Mouse (Mus musculus): ENCODE results near the gene Pak6. TPM values are rescaled to one million over a fixed set of nuclear protein-coding genes. Genes with fewer than 3 reads are reported as not detected.

The Pak6 gene
- polyA plus RNA-seq, 1 experiment from 2014 or later: 0.15 TPM

DNA sequence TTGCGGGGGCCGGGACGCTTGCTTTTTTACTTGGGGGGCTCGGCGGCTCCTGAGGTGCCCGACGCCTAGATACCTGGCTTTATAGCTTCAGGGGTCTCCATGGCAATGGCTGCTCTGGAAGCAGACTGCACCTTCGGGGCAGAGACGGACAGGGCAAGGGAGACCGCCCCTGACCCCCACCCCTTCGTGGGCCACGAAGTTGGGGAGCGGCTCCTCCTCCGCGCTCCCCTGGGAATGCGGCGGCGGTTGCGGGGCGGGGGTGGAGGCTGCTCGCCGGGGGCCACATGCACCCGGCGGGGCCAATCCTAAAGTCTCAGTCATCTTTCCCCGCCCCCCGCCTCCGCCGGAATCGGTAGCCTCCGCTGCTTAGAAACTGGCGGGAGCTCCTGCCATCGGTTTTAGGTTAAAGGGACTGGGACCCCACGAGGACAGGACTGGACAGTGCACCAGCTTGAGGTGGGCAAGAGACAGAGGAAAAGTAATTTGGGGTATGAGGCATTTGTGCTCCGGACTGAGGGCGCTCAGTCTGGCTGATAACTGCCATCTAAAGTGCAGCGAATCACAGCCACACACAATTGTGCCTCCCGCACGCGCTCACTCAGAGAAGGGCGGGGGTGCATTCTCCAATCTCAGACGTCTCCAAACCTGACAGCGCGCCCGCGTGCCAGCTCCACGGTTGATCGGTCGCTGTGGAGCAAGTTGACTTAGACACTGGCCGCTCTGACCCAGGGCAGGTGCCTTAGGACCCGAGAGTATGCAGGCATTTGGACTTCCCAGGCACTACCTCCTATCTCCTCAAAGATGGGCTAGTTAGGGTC is 41.0 kb downstream of the Pak6 start, which contains the start of gene Ankrd63:
Ankrd63 (minus strand) TSS at position 51 of the 818 bp plus-strand sequence.
- 2% methylated on average over 49 of the region's 50 CpGs for WGBS (ENCODE audit: insufficient replicate concordance)
- peak within 1 kb of the TSS; percentile 82 for H3K4me2 ChIP-seq (ENCODE audit: low read depth, low read length)
- no peak within 1 kb of the TSS for H3K27ac ChIP-seq (ENCODE audit: low read depth)
- H3K4me1 ChIP-seq (ENCODE audit: insufficient read depth): peaks cover 28% of the 10 kb centered on the region
- H3K27me3 ChIP-seq (ENCODE audit: insufficient read depth, low read length): peaks cover 90% of the 10 kb centered on the region
- TF ChIP-seq EP300 (IDR thresholded peaks at IDR 0.05; ENCODE audit: low read depth): no peak
- no peak for TF ChIP-seq CTCF (IDR thresholded peaks at IDR 0.05; ENCODE audit: low read depth)
- no peak within 1 kb of the TSS; the same call in 1 of the 2 replicates for H3K9ac ChIP-seq (replicated peaks)
- no peaks in the 10 kb centered on the region for H3K36me3 ChIP-seq (replicated peaks; ENCODE audit: insufficient read depth, low read length)
- DNase-seq (no peak), ATAC-seq (no peak)
- H3K4me3 ChIP-seq (ENCODE audit: low read depth, low read length): peak within 1 kb of the TSS; percentile 54
- H3K9me3 ChIP-seq (ENCODE audit: low read length): no peaks in the 10 kb centered on the region

DNA sequence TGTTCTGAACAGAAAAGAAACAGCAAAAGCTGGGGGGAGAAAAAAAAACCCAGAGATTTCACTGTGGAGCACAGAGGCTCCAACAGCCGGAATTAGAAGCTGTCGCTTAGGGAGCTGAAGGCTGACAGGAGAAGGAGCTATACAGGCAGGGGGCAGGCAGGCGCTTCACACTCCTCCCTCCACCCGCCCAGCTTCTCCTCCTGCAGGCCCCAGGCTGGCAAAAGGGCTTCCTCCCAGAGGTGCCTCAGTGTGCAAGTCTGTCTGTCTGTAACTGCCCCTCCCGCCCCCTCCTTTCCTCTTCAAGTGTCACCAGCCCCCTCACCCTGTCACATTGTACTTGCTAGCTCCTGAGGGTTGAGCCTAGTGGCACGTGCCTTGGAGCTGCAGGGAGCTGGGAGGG is 43.3 kb downstream of the Pak6 start:
- WGBS (ENCODE audit: insufficient replicate concordance): 6% methylated on average over 6 of the region's 6 CpGs
- H3K9me3 ChIP-seq (ENCODE audit: low read length): no peaks in the 10 kb centered on the region
- H3K4me3 ChIP-seq (ENCODE audit: low read depth, low read length): no peak overlapping the region
- TF ChIP-seq EP300 (IDR thresholded peaks at IDR 0.05; ENCODE audit: low read depth): no peak
- TF ChIP-seq CTCF (IDR thresholded peaks at IDR 0.05; ENCODE audit: low read depth): no peak
- peaks cover 35% of the 10 kb centered on the region for H3K4me1 ChIP-seq (ENCODE audit: insufficient read depth)
- DNase-seq: no peak
- peaks cover 83% of the 10 kb centered on the region for H3K27me3 ChIP-seq (ENCODE audit: insufficient read depth, low read length)
- no peak overlapping the region for H3K4me2 ChIP-seq (ENCODE audit: low read depth, low read length)
- H3K9ac ChIP-seq (replicated peaks): no peak overlapping the region
- H3K27ac ChIP-seq (ENCODE audit: low read depth): no peak overlapping the region
- H3K36me3 ChIP-seq (replicated peaks; ENCODE audit: insufficient read depth, low read length): no peaks in the 10 kb centered on the region
- ATAC-seq: no peak

- Histone ChIP-seq H3K9ac (replicated peaks) (no peak overlapping the region), H3K36me3 (replicated peaks; ENCODE audit: insufficient read depth, low read length) (no peaks in the 10 kb centered on the region), H3K4me1 (ENCODE audit: insufficient read depth) (peaks cover 25% of the 10 kb centered on the region), H3K9me3 (ENCODE audit: low read length) (no peaks in the 10 kb centered on the region), H3K4me2 (ENCODE audit: low read depth, low read length) (no peak overlapping the region), H3K27me3 (ENCODE audit: insufficient read depth, low read length) (peaks cover 74% of the 10 kb centered on the region), H3K27ac (ENCODE audit: low read depth) (no peak overlapping the region), H3K4me3 (ENCODE audit: low read depth, low read length) (no peak overlapping the region)
- 74% methylated on average over 4 of the region's 4 CpGs for WGBS (ENCODE audit: insufficient replicate concordance)
- ATAC-seq: no peak
- TF ChIP-seq CTCF (IDR thresholded peaks at IDR 0.05; ENCODE audit: low read depth): no peak
- TF ChIP-seq EP300 (IDR thresholded peaks at IDR 0.05; ENCODE audit: low read depth): no peak
- no peak for DNase-seq
Measured at GRCm38 (mm10) chr2:118708472-118708871, 45.4 kb downstream of the Pak6 start.

GRCm38 (mm10) chr2:118709655-118710221 is 46.6 kb downstream of the Pak6 start:
- TF ChIP-seq EP300 (IDR thresholded peaks at IDR 0.05; ENCODE audit: low read depth) (no peak), CTCF (IDR thresholded peaks at IDR 0.05; ENCODE audit: low read depth) (no peak)
- Histone ChIP-seq H3K27me3 (ENCODE audit: insufficient read depth, low read length) (peaks cover 64% of the 10 kb centered on the region), H3K4me2 (ENCODE audit: low read depth, low read length) (no peak overlapping the region), H3K4me3 (ENCODE audit: low read depth, low read length) (no peak overlapping the region), H3K27ac (ENCODE audit: low read depth) (no peak overlapping the region), H3K9me3 (ENCODE audit: low read length) (no peaks in the 10 kb centered on the region), H3K36me3 (replicated peaks; ENCODE audit: insufficient read depth, low read length) (no peaks in the 10 kb centered on the region), H3K4me1 (ENCODE audit: insufficient read depth) (peaks cover 17% of the 10 kb centered on the region), H3K9ac (replicated peaks) (no peak overlapping the region)
- 34% methylated on average over 4 of the region's 4 CpGs for WGBS (ENCODE audit: insufficient replicate concordance)
- ATAC-seq (peak; percentile 78), DNase-seq (no peak)

GRCm38 (mm10) chr2:118711038-118711494 is 48.0 kb downstream of the Pak6 start:
- peak overlapping the region; percentile 13; the same call in 1 of the 2 replicates for H3K4me3 ChIP-seq (ENCODE audit: low read depth, low read length)

GRCm38 (mm10) chr2:118713631-118714030 is 50.5 kb downstream of the Pak6 start:
- Histone ChIP-seq H3K4me1 (ENCODE audit: insufficient read depth) (peaks cover 17% of the 10 kb centered on the region), H3K4me2 (ENCODE audit: low read depth, low read length) (no peak overlapping the region), H3K27me3 (ENCODE audit: insufficient read depth, low read length) (peaks cover 29% of the 10 kb centered on the region), H3K4me3 (ENCODE audit: low read depth, low read length) (no peak overlapping the region), H3K9ac (replicated peaks) (no peak overlapping the region), H3K27ac (ENCODE audit: low read depth) (no peak overlapping the region), H3K9me3 (ENCODE audit: low read length) (no peaks in the 10 kb centered on the region), H3K36me3 (replicated peaks; ENCODE audit: insufficient read depth, low read length) (no peaks in the 10 kb centered on the region)
- no peak for TF ChIP-seq CTCF (IDR thresholded peaks at IDR 0.05; ENCODE audit: low read depth)
- TF ChIP-seq EP300 (IDR thresholded peaks at IDR 0.05; ENCODE audit: low read depth): no peak
- ATAC-seq (no peak), DNase-seq (no peak)
- WGBS (ENCODE audit: insufficient replicate concordance): 64% methylated on average over 6 of the region's 6 CpGs

More at GRCm38 (mm10) chr2:118711038-118711494, 48.0 kb downstream of the Pak6 start:
- Histone ChIP-seq H3K4me1 (ENCODE audit: insufficient read depth) (peaks cover 17% of the 10 kb centered on the region), H3K36me3 (replicated peaks; ENCODE audit: insufficient read depth, low read length) (no peaks in the 10 kb centered on the region), H3K4me2 (ENCODE audit: low read depth, low read length) (peak overlapping the region; percentile 59), H3K27ac (ENCODE audit: low read depth) (no peak overlapping the region), H3K9ac (replicated peaks) (no peak overlapping the region), H3K27me3 (ENCODE audit: insufficient read depth, low read length) (peaks cover 51% of the 10 kb centered on the region), H3K9me3 (ENCODE audit: low read length) (no peaks in the 10 kb centered on the region)
- TF ChIP-seq CTCF (IDR thresholded peaks at IDR 0.05; ENCODE audit: low read depth): no peak
- TF ChIP-seq EP300 (IDR thresholded peaks at IDR 0.05; ENCODE audit: low read depth): no peak
- 16% methylated on average over 36 of the region's 36 CpGs for WGBS (ENCODE audit: insufficient replicate concordance)
- ATAC-seq (no peak), DNase-seq (no peak)
